Mouse (Mus musculus) ES-E14 (cell line): ENCODE results near the gene Styx. TPM values are rescaled to one million over a fixed set of nuclear protein-coding genes. Genes with fewer than 3 reads are reported as not detected.
"Not testable (repeated sequence)": the region's sequence is repeated elsewhere in the genome, so short reads cannot be mapped to it uniquely, and the experiment has no call there.

Experiments
- DNase-seq: peaks from one replicate; pipeline ENCODE4 v3.0.0-alpha.2; 2013; ENCODE audit warnings: low read depth, low spot score
- H3K27ac ChIP-seq: 2 replicates; pipeline ENCODE4 v1.5.1; 2012; ENCODE audit warnings: low read depth, mild to moderate bottlenecking, low read length, moderate library complexity, mixed read lengths; ENCODE audit not compliant: poor library complexity, insufficient read depth, severe bottlenecking
- H3K36me3 ChIP-seq: 2 replicates; pipeline ENCODE4 v1.6.1; 2012; ENCODE audit warnings: mild to moderate bottlenecking, low read length, moderate library complexity, mixed read lengths; ENCODE audit not compliant: control insufficient read depth, poor library complexity, insufficient read depth, severe bottlenecking
- H3K4me1 ChIP-seq, 2 experiments: fragments of 150-350 bp in 1 of 2; sonication (generic) in 1 of 2; 2 replicates each; pipeline ENCODE4 v1.6.1; 2012; ENCODE audit warnings: low read length in 2 of 2, mild to moderate bottlenecking in 1 of 2, mixed read lengths in 1 of 2; ENCODE audit not compliant: control insufficient read depth in 2 of 2, insufficient read depth in 2 of 2, poor library complexity in 1 of 2
- H3K4me3 ChIP-seq, 2 experiments: fragments of 150-350 bp in 1 of 2; sonication (generic) in 1 of 2; 2 replicates each; pipeline ENCODE4 v1.5.1; 2012; ENCODE audit warnings: low read length in 2 of 2, low read depth in 1 of 2, mild to moderate bottlenecking in 1 of 2, mixed read lengths in 1 of 2; ENCODE audit not compliant: insufficient read depth in 1 of 2, poor library complexity in 1 of 2, severe bottlenecking in 1 of 2
- H3K9ac ChIP-seq: 2 replicates; pipeline ENCODE4 v1.6.1; 2012; ENCODE audit warnings: low read depth, mild to moderate bottlenecking, low read length, mixed read lengths; ENCODE audit not compliant: poor library complexity, insufficient read depth, severe bottlenecking
- H3K9me3 ChIP-seq: fragments of 150-350 bp; sonication (generic); 2 replicates; pipeline ENCODE4 v1.6.1; 2012; ENCODE audit warnings: low read depth, mild to moderate bottlenecking, low read length; ENCODE audit not compliant: control insufficient read depth, insufficient read depth
- CHD2 ChIP-seq: IDR thresholded peaks from 2 replicates; pipeline ENCODE4 v1.6.1; 2014; ENCODE audit warnings: mild to moderate bottlenecking, low read depth, low read length, inconsistent platforms
- HCFC1 ChIP-seq: IDR thresholded peaks from 2 replicates; pipeline ENCODE4 v1.6.1; 2012; ENCODE audit warnings: low read length, inconsistent platforms, borderline replicate concordance; ENCODE audit not compliant: insufficient read depth
- MAFK ChIP-seq: IDR thresholded peaks from 2 replicates; pipeline ENCODE4 v1.6.1; 2014; ENCODE audit warnings: mild to moderate bottlenecking, low read depth, low read length, inconsistent platforms; ENCODE audit not compliant: insufficient read depth
- ZC3H11A ChIP-seq: IDR thresholded peaks from 2 replicates; pipeline ENCODE4 v1.6.1; 2012; ENCODE audit warnings: low read depth, mild to moderate bottlenecking, inconsistent platforms, low read length, borderline replicate concordance
- ZNF384 ChIP-seq: IDR thresholded peaks from 2 replicates; pipeline ENCODE4 v1.6.1; 2012; ENCODE audit warnings: low read depth, low read length, inconsistent platforms
- in situ Hi-C, 2 experiments: fragments of 600-800 bp; cut with MboI; formaldehyde crosslinking; loops; one replicate each; pipeline ENCODE4 v1.15.1; 2025; ENCODE audit warnings: low sequenced_read_pairs in 2 of 2, inconsistent platforms in 1 of 2; ENCODE audit not compliant: unreplicated experiment in 2 of 2
- total RNA-seq: library from RNA; depleted of rRNA; stranded (reverse); fragments of 300-350 nt; gene quantifications from 2 replicates; pipeline ENCODE4 v1.2.3, GENCODE M21; 2012

Styx gene
- total RNA-seq, 1 experiment: 19.1 TPM

DNA sequence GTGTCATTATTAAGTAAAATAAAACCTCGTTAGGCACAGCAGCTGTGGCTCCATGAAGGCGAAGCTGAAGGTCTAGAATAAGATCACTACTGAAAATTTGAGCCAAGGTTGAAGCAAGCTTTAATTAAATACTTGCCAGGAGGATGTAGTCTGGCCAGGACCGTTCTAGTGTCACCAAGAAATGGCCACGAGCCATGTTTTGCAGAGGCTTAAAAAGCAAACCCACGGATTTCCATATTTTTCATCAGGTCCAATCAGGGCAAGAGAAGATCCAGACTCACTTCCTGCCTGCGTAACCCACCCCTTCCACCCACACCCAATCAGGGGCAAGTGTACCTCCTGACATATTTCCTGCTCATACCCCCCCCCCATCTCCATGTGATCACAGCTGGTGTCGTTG is 52.8 kb downstream of the Styx start:
- no peak overlapping the region for H3K27ac ChIP-seq
- no peak overlapping the region for H3K4me3 ChIP-seq
- H3K9ac ChIP-seq: no peak overlapping the region
- H3K36me3 ChIP-seq: no peaks in the 10 kb centered on the region
- no peak for DNase-seq
- no peaks in the 10 kb centered on the region for H3K9me3 ChIP-seq
- in situ Hi-C loops: loop anchor here in 1 of 2 experiments (25.0 kb wide), 1 partner anchor 359 kb away; no protein-coding TSS in a partner anchor
- H3K4me1 ChIP-seq: no peaks in the 10 kb centered on the region
- TF ChIP-seq MAFK (no peak), HCFC1 (no peak), ZC3H11A (no peak), CHD2 (no peak), ZNF384 (no peak)

DNA sequence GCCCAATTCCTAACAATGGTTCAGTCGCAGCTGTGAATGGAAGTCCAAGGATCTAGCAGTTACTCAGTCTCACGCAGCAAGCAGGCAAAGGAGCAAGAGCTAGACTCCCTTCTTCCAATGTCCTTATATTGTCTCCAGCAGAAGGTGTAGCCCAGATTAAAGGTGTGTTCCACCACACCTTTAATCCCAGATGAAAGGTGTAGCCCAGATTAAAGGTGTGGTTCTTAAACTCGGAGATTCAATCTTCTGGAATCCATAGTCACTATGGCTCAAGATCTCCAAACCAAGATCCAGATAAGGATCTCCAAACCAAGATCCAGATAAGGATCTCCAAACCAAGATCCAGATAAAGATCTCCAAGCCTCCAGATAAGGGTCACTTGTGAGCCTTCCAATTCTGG is 53.9 kb downstream of the Styx start, which contains the start of gene Gnpnat1:
Gene Gnpnat1 (minus strand): TSS at position 101 of the 400 bp plus-strand sequence.
- H3K4me3 ChIP-seq, DNase-seq, H3K9me3 ChIP-seq, H3K36me3 ChIP-seq, H3K27ac ChIP-seq, H3K4me1 ChIP-seq, H3K9ac ChIP-seq: not testable (repeated sequence)
- in situ Hi-C loops: loop anchor here in 1 of 2 experiments (25.0 kb wide), 1 partner anchor 357 kb away; no protein-coding TSS in a partner anchor

GRCm38 (mm10) chr14:45416265-45416664 is 65.4 kb downstream of the Styx start:
- no peak for TF ChIP-seq MAFK
- TF ChIP-seq ZC3H11A: no peak
- no peak for TF ChIP-seq HCFC1
- no peak for TF ChIP-seq ZNF384
- TF ChIP-seq CHD2: no peak
- no peaks in the 10 kb centered on the region for H3K36me3 ChIP-seq
- no peak overlapping the region for H3K4me3 ChIP-seq
- no peaks in the 10 kb centered on the region for H3K9me3 ChIP-seq
- in situ Hi-C loops: loop anchor here in 1 of 2 experiments (25.0 kb wide), 1 partner anchor 346 kb away; no protein-coding TSS in a partner anchor
- no peak overlapping the region for H3K27ac ChIP-seq
- no peak overlapping the region for H3K9ac ChIP-seq
- no peaks in the 10 kb centered on the region for H3K4me1 ChIP-seq
- DNase-seq: no peak

DNA sequence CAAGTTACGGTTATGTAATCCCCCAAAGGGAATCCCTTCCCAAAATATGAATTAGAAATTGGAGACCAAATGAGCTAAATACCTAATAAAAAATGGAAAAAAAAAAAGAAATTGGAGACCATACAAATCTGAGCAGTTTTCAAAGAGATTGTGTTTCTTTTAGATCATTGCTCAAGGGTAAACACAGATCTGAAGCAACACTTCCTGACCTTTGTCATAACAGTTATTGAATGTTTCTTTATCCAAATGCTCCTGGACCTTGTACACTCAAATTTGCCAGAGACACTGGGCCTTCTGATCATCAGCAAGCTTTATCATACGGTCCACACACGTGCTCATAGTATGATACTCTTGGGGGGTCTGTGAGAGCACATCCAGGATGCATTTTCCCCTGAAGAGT is 67.7 kb downstream of the Styx start:
- no peaks in the 10 kb centered on the region for H3K4me1 ChIP-seq
- no peak for TF ChIP-seq MAFK
- no peak for TF ChIP-seq CHD2
- TF ChIP-seq HCFC1: no peak
- no peak for TF ChIP-seq ZNF384
- TF ChIP-seq ZC3H11A: no peak
- H3K27ac ChIP-seq: no peak overlapping the region
- H3K36me3 ChIP-seq: no peaks in the 10 kb centered on the region
- DNase-seq: no peak
- H3K4me3 ChIP-seq: no peak overlapping the region
- H3K9ac ChIP-seq: no peak overlapping the region
- H3K9me3 ChIP-seq: no peaks in the 10 kb centered on the region
- in situ Hi-C loops: loop anchor here in 1 of 2 experiments (25.0 kb wide), 1 partner anchor 344 kb away; no protein-coding TSS in a partner anchor

DNA sequence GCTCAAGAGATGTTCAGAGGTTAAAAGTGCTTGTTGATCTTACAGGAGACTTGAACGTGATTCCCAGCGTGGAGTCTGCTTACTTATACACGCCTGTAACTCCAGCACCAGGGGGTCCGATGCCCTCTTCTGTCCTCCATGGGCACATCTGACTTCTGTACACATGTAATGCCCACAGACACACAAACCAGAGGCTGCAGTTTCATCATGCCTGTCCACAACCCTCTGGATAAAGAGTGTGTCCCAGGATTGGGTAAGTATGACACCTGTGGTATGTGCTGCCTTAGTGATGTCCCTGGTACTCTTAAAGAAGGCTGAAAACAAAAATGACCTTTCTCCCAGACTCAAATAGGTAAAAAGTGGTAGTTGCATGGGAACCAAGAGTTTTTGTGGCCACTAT is 68.4 kb downstream of the Styx start:
- Histone ChIP-seq H3K9me3 (no peaks in the 10 kb centered on the region), H3K4me1 (no peaks in the 10 kb centered on the region), H3K4me3 (no peak overlapping the region), H3K36me3 (no peaks in the 10 kb centered on the region), H3K27ac (no peak overlapping the region), H3K9ac (no peak overlapping the region)
- no peak for DNase-seq
- in situ Hi-C loops: loop anchor here in 1 of 2 experiments (25.0 kb wide), 1 partner anchor 343 kb away; no protein-coding TSS in a partner anchor
- TF ChIP-seq MAFK (no peak), ZC3H11A (no peak), ZNF384 (no peak), CHD2 (no peak), HCFC1 (no peak)
